In genomic region chr7:78305029-78305428, GRCm38 (mm10) we compare ENCODE assay signal across 12 mouse cellular contexts.
"Had no signal": no experiment of that assay in that cellular context is flagged by ENCODE, and none has a peak within 500 bp of the region (broad histone marks: within the 10 kb centered on the region; RNA-seq: fewer than 3 reads in every experiment).

No protein-coding gene starts in this region.

- H3K27ac ChIP-seq: liver, embryonic 13.5 days; stomach, postnatal 0 days had no signal

- H3K36me3 ChIP-seq: liver, embryonic 13.5 days had no signal

- H3K4me1 ChIP-seq: liver, embryonic 13.5 days had no signal

- H3K27me3 ChIP-seq: liver, embryonic 13.5 days had no signal

- H3K9ac ChIP-seq: liver, embryonic 13.5 days had no signal

- H3K4me2 ChIP-seq: liver, embryonic 13.5 days; midbrain, embryonic 11.5 days had no signal

- DNase-seq: kidney, postnatal 14 days; kidney, postnatal 4 days; liver, embryonic 13.5 days; lung, adult 2 months; lung, postnatal 14 days; lung, postnatal 4 days; midbrain, embryonic 14.5 days; thymus, adult 2 months; thymus, postnatal 14 days; thymus, postnatal 4 days had no signal

- H3K4me3 ChIP-seq: liver, embryonic 13.5 days had no signal
